Mouse (Mus musculus): ENCODE measurements around the gene BC030870.
"Not testable (repeated sequence)": the region's sequence is repeated elsewhere in the genome, so short reads cannot be mapped to it uniquely, and the experiment has no call there.

The BC030870 gene

DNA sequence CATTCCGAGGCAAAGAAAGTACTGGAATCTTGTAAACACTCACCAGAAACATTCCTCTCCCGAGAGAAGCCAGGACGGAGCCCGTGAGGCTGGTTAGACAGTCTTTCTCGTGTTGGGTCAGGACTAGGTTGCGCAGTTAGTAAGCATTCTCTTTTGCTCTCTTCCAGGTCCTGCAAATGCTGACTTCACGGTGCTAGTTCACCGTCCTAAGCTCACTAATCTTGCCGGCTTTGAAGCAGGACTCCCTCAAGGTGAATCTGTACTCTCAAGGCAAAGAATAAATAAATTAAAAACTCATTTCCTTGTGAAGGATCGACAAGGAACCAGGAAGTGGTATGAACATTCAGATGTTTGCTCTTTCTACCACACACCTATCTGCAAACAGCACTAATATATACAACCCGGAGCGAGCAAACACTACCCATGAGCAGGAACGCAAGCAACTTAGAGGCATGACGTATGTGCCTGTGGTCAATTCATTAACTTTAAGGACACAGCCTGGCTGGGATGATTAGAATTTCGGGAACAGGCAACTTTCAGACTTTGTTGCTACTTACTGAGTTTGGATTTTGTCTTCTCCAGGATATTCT lies at the start of gene BC030870:
Gene BC030870 (minus strand): TSS at position 365 of the 590 bp plus-strand sequence.
- DNase-seq (ENCODE audit: low spot score), result no peak

DNA sequence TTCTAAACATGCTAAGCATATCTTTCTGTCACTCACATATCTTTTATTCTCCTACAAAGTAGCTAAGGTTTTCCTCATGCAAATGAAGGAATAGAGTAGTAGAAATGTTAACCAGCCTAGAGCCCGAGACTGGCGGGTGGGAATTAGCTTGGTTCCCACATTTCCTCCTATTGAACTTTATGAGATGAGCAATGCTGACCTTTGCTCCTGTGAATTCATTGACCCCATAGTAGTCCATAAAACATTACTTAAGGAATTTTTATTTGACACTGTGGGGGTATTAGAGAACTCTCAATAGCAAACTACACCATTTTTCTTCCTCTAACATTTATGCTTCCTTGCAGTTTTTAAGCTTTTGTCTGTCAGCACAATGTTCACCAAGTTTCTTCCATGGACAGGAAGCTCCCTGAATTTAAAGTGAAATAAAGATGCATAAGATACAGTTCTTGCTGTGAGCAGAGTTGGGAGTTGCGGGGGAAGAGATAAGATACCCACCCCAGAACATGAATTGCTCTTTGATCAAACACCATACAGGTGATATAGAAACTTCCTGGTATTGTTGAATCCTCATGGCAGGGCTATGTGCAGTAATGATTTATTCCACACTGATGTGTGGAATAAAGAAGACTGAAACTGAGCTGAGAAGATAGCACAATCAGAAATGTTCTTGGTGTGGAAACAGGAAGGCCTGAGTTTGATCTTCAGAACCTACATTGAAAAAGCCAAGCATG lies 45.5 kb upstream of the BC030870 start:
- no peak for DNase-seq (ENCODE audit: low spot score)

DNA sequence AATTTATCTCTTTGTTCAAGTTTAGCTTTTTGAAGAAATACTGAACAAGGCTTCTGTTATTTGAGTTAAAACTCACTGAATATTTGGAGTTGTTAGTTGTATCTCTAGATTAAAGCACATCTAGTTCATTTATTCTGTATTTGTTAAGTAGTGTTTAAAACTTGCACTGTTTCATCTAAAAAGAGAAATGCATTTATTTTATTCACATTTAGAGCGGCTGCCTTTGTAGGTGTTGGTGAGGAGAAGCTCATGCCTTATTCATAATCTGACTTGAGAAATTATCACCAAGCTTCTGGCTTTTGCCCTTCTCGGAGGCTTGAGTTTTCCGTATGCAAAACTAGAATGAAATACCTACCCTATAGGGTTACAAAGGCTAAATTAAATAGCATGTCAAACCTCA lies 39.8 kb upstream of the BC030870 start:
- DNase-seq (ENCODE audit: low spot score), result no peak

DNA sequence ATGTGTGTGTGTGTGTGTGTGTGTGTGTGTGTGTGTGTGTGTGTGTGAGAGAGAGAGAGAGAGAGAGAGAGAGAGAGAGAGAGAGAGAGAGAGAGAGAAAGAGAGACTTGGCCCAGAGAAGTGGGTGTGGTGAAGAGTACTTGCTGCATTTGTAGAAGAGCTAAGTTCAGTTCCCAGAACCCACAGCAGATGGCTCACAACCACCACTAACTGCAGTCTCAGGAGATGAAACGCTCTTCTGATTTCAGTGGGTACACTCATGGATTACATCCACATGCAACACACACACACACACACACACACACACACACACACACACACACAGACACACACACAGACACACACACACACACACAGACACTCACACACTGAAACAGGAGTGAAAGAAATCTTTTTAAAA lies 31.3 kb upstream of the BC030870 start:
- DNase-seq (ENCODE audit: low spot score), result not testable (repeated sequence)

DNA sequence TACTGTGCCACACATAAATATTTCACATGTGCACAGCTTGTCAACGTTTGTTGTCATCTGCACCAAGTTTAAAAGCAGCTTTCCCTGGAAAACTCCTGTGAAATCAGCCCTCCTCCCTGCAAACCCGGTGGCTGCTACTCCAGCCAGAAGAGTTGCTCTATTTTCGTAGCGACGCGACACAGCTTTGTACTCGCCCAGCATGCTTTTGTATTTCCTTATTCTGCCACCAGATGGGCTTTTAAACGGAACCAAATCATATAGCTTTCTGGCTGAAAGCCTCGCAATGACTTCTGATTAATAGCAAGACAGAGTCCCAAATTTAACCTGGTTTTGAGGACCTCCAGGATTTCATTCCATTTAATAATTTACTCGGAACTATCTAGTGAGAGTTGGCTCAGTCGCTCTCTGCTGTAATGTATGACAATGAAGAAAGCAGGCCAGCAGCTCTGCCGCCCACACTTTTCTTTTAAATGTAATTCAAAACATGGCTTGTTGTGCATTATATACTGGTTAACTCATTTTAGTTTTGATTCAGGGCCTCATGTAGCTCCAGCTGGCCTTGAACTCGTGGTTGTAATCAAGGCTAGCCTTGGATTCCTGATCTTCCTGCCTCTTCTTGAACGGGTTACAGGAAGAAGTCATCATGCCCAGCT lies 29.9 kb upstream of the BC030870 start:
- no peak for DNase-seq (ENCODE audit: low spot score)

DNA sequence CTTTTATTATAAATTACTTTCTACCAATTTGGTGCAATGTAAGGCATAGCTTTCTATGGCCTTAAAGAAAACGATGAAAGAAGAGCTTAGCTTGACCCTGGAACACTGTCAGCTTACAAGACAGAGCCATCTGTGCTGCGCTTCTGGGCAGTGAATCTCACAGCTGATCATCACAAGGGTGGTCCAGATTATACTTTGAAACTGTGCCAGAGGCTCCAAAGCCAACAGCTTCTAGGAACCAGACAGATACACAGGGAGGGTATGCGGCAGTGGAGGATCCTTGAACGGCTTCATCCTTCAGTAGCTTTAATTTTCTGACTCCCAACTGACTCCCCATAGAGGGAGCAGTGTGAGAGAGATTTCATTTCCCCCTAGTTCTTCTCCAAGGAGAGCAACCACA lies 28.5 kb upstream of the BC030870 start:
- DNase-seq (ENCODE audit: low spot score), result no peak

DNA sequence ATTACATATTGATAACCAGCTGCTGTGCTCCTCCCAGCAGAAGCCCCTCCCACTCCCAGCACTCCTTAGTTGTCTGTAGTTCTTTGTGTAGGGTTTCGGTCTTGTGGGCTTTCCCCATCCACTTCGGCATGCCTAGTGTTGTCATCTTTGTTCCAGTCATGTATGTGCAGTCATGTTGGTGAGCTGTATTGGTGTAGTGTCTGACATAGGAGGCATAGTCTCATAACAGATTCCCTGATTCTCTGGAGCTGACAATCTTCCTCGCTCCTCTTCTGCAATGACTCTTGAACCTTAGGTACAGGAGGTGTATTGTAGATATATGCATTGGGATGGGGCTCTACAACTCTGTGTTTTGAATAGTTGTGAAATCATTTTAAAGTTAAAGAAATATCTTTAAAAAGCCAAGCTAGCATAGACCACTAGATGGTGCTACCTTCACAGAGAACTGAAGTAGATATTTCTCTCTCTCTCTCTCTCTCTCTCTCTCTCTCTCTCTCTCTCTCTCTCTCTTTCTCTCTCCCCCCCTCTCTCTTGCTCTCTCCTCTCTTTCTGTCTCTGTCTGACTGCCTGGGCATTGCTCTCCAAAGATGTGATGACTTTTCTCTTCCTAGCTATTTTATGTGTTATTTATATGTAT lies 9.6 kb upstream of the BC030870 start:
- DNase-seq (ENCODE audit: low spot score), result no peak

DNA sequence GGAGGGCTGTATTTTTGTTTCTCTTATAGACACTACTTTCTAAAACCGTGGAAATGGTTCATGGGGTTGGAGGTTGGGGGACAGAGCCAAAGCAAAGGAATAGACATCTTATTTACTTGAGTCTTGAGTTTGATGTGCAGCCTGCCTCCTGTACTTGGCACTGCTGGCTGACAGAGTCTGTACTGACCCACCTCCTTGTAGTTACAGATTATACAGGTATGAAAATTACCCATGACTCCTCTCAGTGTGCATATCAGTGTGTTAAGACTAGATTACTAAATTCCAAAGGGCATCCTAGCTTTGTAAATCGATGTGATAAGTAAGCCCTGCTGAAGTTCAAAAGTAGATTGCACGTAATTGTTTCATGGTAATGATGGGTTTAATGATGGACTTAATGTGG lies 2.9 kb downstream of the BC030870 start:
- no peak for DNase-seq (ENCODE audit: low spot score)

DNA sequence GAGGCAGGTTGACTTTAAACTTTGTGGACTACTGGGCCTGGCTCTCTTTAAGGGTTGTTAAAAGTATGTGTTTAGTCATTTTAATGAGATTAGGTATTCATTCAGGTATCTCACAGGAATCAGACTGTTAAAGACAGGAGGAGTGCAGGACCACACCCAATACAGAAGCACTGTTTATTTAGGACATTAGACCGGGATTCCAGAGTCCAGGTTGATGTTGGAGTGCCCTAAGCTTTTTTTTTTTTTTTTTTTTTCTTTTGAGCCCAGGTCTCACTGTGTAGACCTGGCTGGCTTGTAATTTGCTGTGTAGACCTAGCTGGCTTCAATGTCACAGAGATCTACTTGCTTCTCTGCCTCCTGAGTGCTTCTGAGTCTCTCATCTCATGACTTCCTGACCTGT lies 3.3 kb downstream of the BC030870 start:
- no peak for DNase-seq (ENCODE audit: low spot score)

DNA sequence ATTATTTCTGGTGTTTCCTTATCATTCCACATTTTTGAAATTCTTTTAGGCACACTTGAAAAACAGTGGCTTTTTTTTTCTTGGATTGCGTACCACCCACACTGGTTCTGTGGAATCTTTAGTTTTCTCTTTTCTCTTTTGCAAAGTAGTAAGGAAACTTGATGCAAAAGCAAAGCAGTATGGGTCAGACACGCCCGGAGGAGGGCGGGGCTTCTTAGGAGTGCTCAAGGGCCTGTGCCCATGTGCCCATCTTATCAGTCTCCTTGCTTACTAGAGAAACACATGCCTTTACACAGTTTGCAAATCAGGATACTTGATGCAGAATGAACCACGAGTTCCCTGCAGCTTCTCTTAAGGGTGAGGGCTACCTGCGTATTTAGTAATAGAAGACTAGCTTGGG lies 17.3 kb downstream of the BC030870 start:
- no peak for DNase-seq (ENCODE audit: low spot score)

DNA sequence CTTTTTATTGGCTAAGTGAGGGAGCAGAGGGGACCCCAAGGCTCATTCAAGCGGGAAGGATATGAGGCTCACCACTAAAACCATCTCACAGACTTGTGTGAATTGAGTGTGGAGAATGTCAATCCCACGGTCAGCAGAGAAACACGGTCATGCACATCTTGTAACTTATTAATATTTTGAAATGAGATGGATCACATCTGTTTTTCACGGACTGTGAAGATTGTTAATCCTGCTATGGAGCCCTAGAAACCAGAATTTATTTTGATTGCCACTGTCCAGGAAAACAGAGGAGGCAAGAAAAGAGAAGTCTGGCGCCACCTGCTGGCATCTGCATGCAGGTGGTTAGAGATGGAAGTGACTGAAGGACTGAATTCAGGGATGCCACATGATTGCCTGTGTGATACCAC lies 19.1 kb downstream of the BC030870 start:
- no peak for DNase-seq (ENCODE audit: low spot score)

DNA sequence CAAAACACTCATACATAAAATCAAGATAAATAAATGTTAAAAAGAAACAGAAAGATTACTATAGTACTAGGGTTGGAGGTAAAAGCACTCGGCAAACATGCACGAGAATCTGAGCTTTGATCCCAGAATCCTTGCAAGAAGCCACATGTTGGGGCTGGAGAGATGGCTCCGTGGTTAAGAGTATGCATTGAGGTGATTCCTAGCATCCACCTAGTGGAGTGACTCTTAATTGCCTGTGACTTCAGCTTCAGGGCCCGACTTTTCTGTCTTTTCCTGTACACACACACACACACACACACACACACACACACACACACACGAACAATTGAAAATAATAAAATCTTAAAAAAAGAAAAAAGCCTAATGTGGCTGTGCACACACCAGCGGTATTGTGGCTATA lies 20.4 kb downstream of the BC030870 start:
- DNase-seq (ENCODE audit: low spot score), result no peak

DNA sequence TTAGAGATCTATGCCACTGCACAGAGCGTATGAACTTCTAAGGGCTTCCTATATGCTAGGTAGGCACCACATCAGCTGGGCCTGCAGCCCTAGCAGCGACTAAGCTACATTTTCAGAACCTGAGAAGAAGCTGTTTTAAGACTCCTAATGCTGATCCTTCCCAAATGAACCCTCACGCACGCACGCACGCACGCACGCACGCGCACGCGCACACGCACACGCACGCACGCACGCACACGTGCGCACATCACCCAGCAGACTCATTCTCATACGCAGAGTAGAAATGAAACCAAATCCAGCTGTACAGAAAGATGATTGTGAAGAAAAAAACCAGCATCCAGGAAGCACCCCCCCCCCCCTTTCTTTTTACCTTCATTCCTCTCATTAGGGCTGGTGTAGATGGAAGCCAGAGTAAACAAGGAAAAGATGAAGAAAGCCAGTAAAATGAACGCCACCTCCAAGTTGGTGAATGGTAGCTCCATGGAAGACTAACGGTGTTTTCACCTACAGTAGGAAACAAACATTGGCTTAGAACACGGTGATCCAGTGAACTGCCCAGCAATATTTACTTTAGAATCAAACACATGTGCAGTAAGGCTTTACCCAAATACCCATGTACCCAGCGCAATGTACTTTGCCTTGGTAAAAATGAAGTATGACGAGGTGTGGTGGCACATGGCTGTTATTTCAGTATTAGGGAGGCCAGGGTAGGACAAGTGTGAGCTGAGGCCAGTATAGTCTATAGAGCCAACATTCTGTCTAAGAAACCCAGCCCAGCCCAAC lies 21.2 kb downstream of the BC030870 start:
- no peak for DNase-seq (ENCODE audit: low spot score)

DNA sequence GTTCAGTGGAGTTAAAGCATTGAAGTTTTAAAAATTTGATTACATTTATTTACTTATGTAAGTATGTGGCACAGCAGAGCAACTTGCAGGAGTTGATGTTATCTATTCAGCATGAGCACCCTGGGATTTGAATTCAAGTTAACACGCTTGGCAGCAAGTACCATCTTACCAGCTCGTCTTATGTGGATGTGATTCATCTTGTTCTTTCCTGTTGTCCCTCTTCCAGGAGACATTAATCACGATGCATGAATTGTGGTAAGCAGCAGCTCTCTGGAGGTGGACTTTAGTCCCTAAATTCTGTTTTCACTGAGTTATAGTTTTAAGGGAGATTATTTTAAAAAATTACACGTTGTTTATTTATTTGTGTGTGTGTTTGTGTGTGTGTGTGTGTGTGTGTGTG lies 25.3 kb downstream of the BC030870 start:
- DNase-seq (ENCODE audit: low spot score), result no peak

DNA sequence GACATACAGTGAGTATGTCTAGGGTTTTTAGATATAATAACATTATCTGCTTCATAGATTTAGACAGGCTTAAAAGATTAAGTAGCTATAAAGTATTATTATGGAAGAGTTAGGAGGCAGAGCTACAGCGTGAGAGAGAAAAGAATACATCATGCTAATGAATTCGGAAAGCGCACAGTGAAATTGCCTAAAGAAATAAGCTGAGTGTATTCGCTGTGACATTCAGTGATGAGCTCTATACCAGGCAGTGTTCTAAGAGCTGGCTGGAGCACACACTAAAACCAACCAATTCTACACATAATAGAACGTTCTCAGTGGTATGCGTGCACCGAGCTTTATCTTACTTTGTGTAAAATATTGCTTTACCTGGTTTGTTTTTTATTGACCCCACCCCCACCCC lies 25.7 kb downstream of the BC030870 start:
- DNase-seq (ENCODE audit: low spot score), result no peak

DNA sequence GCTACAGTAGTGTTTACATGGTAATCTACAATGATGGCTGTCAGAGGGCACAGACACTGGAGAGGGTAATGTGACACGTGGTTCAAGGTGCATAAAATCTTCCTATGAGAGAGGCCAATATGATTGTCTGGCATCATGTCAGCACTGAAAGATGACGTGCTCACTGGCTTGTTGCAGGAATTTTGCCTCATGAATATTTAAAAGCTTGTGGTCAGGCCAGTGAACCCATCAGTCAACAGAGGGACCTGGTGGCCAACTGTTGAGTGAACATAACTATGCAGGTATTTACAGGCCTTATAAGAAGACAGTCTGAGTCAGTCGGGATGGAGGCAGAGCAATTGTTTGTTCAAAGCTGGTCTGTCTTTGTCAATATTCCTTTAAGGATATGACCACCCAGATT lies 29.6 kb downstream of the BC030870 start:
- DNase-seq (ENCODE audit: low spot score), result no peak

DNA sequence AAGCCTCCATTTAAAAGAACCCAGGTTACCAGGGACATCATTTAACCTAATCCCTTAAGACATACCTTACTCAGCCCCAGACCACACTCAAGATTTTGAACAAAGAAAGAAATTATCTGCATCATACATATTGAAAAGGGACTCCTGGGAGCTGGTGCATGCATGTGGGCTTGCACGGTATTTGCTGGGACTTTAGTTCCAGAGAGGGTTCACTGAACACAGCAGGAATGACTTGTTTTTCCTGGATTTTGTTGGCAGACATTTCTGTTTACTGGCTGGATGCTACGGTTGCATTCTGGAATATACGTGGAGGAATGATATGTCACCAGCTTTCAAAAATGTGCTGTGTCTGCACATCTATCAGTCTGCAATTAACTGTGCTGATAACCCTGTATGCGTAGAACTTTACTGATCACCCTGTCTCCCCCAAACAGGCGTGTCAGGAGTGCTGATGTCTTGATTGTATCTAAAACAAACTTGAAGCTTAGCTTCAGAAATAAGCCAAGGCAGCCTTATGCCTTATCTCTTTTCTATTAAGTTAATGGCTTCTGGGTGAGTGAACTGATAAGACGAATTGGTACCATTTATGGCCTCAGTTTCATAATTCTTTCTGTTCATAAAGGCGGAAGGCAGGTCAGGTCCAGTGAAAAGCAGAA lies 31.5 kb downstream of the BC030870 start:
- no peak for DNase-seq (ENCODE audit: low spot score)

DNA sequence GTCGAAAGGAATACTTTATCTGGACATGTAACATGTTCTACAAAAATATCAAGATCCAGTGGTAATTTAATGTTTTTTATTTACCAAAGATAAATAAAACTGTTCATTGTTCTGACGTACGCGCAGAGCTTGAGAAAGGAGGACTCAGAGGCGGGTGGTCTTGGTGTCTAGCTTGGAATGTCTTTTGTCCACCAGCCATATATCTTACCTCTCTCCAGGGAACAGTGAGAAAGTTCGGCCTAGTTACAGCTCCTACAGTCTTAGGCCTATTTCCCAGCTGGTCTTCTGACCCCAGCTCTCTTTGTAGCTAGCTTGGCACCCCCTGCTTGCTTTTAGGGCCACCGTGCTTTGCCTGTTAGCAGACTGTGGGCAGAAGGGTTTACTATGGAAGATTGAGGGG lies 39.6 kb downstream of the BC030870 start:
- no peak for DNase-seq (ENCODE audit: low spot score)

DNA sequence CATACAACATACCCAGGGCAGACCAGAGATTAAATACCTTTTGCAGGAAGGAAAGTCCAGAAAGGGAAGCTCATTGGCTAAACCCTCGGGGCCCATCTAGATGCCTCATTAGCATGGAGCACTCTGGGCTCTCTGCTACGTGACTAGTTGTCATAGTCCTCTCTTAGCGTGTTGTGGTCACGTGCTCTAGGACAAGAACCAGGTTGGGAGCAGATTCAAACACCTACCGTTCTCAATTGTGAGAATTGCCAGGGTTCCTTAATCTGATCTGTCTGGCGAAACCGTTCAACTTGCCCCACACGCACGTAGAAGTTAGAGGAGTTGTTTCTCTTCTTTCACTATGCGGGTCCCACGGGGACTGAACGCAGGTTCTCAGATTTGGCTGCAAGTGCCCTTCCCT lies 41.2 kb downstream of the BC030870 start:
- DNase-seq (ENCODE audit: low spot score), result no peak

DNA sequence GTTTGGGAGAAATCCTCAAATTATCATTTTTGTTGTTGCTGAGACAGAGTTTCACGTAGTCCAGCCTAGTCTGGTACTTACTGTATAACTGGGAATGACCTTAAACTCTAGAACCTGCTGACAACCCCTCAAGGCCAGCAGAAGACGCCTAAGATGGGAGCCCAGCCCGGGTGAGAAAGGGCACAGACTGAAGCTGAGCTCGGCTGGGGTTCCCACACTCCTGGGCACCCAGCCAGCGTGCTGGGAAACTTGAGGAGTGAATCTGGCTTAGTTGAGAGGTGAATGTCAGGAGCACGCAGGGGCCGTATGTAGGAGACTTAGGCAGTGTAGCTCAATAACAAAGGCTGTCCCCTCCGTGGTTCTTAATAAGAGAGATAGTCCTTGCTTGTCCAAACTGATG lies 41.7 kb downstream of the BC030870 start:
- DNase-seq (ENCODE audit: low spot score), result no peak

DNA sequence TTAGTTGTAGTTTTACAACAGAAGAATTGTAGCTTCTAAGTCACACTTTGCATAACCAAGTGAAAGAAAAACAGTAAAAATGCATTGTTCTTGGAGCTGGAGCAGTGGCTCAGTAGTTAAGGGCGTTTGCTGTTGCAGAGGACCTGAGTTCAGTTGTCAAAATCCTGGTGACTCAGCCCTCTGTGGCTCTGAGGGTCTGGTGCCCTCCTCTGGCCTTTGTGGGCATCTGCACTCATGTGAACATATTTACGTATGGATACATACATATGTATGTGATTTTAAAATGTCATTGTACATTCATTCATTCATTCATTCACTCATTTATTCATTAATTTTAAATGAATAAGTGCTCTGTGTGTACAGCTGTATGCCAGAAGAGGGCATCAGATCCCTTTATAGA lies 43.7 kb downstream of the BC030870 start:
- no peak for DNase-seq (ENCODE audit: low spot score)

DNA sequence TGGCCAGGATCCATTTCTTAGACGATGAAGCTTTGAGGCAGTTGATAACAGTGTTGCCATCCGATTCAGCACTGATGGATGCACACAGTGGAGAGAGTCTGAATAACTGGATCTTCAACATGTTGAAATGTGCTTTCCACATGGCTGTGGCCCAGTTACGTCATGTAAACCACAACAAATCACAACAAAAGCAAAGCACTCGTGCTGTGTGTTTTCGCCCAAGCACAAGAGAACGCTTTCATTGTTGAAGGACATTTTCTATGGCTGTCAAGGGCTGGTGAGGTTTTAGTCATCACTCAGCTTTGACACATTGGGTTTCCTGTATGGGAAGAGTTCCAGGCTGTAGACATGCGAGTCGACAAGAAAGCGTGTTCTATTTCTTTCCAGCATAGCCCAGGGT lies 48.6 kb downstream of the BC030870 start:
- DNase-seq (ENCODE audit: low spot score), result no peak
